Mouse (Mus musculus): ENCODE results near the gene Dydc1. TPM values are rescaled to one million over a fixed set of nuclear protein-coding genes. Genes with fewer than 3 reads are reported as not detected.

Gene Dydc1
- polyA plus RNA-seq, 1 experiment from 2014 or later, result not detected

DNA sequence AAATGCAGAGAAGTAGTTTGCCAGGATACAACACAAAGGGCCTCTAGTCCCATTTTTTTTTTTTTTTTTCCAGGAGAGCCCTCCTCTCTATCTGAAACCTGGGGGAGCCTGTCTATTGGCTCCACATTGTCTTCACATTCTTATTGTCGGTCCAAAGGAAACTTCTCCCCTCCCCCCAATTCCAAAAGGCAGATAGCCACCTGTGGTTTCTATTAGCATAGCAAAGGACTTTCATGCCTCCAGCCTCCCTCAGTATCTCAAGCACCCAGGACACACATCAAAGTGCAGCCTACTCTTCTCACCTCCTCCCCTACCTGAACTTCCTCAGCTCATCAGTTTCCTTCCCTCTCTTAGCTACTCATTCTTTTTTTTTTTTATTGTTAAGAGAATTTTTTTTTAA is 6.3 kb upstream of the Dydc1 start:
- WGBS, result 4% methylated on average over 1 of the region's 1 CpGs
- no peaks in the 10 kb centered on the region for H3K9me3 ChIP-seq
- no peak overlapping the region for H3K4me3 ChIP-seq
- H3K36me3 ChIP-seq, result no peaks in the 10 kb centered on the region
- H3K27ac ChIP-seq, result no peak overlapping the region
- no peak for DNase-seq (ENCODE audit: low spot score)
- H3K4me1 ChIP-seq, result peaks cover 9% of the 10 kb centered on the region
- H3K27me3 ChIP-seq (ENCODE audit: insufficient read depth, poor library complexity, severe bottlenecking), result no peaks in the 10 kb centered on the region

DNA sequence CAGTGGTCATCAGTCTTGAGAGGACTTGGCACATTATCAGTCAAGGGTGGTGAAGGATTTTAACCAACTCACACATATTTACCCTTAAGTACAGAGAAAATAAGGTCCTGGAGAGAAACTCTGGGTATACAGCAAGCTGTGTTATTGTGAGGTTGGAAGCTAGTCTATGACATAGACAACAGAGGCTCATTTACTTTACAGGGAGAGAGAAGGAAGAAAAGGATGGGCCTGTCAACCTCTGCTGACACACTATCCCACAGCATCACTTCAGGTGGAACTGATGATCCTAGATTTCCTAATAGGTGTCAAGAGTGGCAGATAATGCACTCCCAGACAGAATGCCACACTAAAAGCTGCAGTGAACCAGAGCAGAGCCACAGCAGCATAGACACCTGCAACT is 3.6 kb upstream of the Dydc1 start, which contains the start of gene Dydc2:
Gene Dydc2 (minus strand): TSS at position 101 of the 400 bp plus-strand sequence.
- Histone ChIP-seq H3K27ac (no peak within 1 kb of the TSS), H3K4me3 (no peak within 1 kb of the TSS), H3K27me3 (ENCODE audit: insufficient read depth, poor library complexity, severe bottlenecking) (no peaks in the 10 kb centered on the region), H3K4me1 (peaks cover 15% of the 10 kb centered on the region), H3K36me3 (no peaks in the 10 kb centered on the region), H3K9me3 (no peaks in the 10 kb centered on the region)
- no peak for DNase-seq (ENCODE audit: low spot score)

GRCm38 (mm10) chr14:41070343-41070742 is 2.4 kb upstream of the Dydc1 start:
- Histone ChIP-seq H3K4me3 (no peak overlapping the region), H3K27me3 (ENCODE audit: insufficient read depth, poor library complexity, severe bottlenecking) (no peaks in the 10 kb centered on the region)
- WGBS, result 70% methylated on average over 3 of the region's 3 CpGs

DNA sequence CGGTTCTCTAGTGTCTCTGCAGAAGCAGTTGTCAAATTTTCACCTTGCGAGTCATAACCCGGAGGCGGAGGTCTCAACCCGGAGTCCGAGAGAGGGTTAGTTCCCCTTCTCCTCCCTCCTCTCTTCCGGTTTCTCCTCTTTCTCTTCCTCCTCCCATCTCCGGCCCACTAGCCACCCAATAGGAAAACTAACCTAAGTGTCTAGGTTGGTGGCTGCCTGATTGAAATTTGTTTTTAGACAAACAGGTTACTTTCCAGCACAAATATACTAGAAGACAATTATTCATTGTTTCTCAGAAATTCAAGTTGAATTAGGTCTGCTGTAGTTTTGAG is 199 bp downstream of the Dydc1 start:
- no peaks in the 10 kb centered on the region for H3K9me3 ChIP-seq
- no peak overlapping the region for H3K27ac ChIP-seq
- no peak for DNase-seq (ENCODE audit: low spot score)
- H3K4me1 ChIP-seq, result 0 out of 2 replicates have a peak, but pooled peaks cover 5% of the 10 kb centered on the region
- no peaks in the 10 kb centered on the region for H3K27me3 ChIP-seq (ENCODE audit: insufficient read depth, poor library complexity, severe bottlenecking)
- H3K36me3 ChIP-seq, result no peaks in the 10 kb centered on the region
- H3K4me3 ChIP-seq, result peak overlapping the region; percentile 60
- 6% methylated on average over 8 of the region's 8 CpGs for WGBS

More at GRCm38 (mm10) chr14:41070343-41070742, 2.4 kb upstream of the Dydc1 start:
- no peak overlapping the region for H3K27ac ChIP-seq
- no peaks in the 10 kb centered on the region for H3K9me3 ChIP-seq
- no peaks in the 10 kb centered on the region for H3K36me3 ChIP-seq
- no peak for DNase-seq (ENCODE audit: low spot score)
- H3K4me1 ChIP-seq, result peaks cover 10% of the 10 kb centered on the region

DNA sequence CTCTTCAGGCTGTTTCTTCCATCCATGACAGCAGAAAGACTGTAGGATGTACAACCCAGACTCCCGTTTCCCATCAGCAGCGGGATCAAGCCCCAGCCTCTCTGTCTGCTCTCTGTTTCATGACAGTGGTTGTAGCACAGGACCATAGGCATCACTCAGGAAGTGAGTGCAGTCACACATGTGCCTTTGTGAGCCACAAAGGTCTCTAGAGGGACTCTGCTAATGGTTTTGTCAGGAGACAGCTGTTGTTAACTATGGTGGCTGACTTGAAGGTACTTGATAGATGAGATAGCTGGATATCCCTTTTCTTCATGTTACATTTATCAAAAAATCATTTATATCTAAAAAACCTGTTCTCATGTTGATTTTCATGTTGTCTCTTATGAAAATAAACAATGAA is 9.7 kb downstream of the Dydc1 start:
- H3K27ac ChIP-seq, result no peak overlapping the region
- H3K9me3 ChIP-seq, result no peaks in the 10 kb centered on the region
- no peak for DNase-seq (ENCODE audit: low spot score)
- 75% methylated on average over 2 of the region's 2 CpGs for WGBS
- H3K27me3 ChIP-seq (ENCODE audit: insufficient read depth, poor library complexity, severe bottlenecking), result no peaks in the 10 kb centered on the region
- H3K36me3 ChIP-seq, result no peaks in the 10 kb centered on the region
- no peak overlapping the region for H3K4me3 ChIP-seq
- peaks cover 4% of the 10 kb centered on the region; the same call in 1 of the 2 replicates for H3K4me1 ChIP-seq

- H3K27me3 ChIP-seq (ENCODE audit: insufficient read depth, poor library complexity, severe bottlenecking), result no peaks in the 10 kb centered on the region
- no peak overlapping the region for H3K4me3 ChIP-seq
- no peak for DNase-seq (ENCODE audit: low spot score)
- no peak overlapping the region for H3K27ac ChIP-seq
- no peaks in the 10 kb centered on the region for H3K36me3 ChIP-seq
- 72% methylated on average over 1 of the region's 1 CpGs for WGBS
- no peaks in the 10 kb centered on the region for H3K4me1 ChIP-seq
- H3K9me3 ChIP-seq, result no peaks in the 10 kb centered on the region
Measured at GRCm38 (mm10) chr14:41087509-41087908, 14.8 kb downstream of the Dydc1 start.

GRCm38 (mm10) chr14:41090777-41091176 is 18.1 kb downstream of the Dydc1 start:
- Histone ChIP-seq H3K4me1 (no peaks in the 10 kb centered on the region), H3K9me3 (no peaks in the 10 kb centered on the region), H3K36me3 (no peaks in the 10 kb centered on the region), H3K27me3 (ENCODE audit: insufficient read depth, poor library complexity, severe bottlenecking) (no peaks in the 10 kb centered on the region), H3K27ac (no peak overlapping the region), H3K4me3 (no peak overlapping the region)
- 37% methylated on average over 8 of the region's 8 CpGs for WGBS
- DNase-seq (ENCODE audit: low spot score), result no peak

DNA sequence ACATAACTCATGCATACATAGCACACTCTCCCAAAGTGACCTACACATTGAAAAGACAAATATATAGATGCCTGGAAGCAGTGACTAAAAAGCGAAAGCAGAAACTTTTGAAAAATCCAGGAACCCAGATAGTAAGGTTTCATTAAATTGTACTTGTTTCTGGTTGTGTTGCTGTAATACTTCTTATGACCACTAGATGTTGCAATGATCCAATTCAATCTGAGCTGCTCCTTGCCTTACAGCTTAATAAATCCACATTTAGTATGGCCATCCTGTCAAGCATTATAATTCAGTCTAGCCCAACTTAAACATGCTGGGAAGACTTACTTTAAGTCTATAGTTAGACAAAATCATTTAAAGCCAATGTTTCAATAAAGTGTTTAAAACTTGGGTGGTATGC is 21.4 kb downstream of the Dydc1 start:
- no peaks in the 10 kb centered on the region for H3K36me3 ChIP-seq
- H3K27ac ChIP-seq, result no peak overlapping the region
- WGBS, result 39% methylated on average over 1 of the region's 1 CpGs
- no peak overlapping the region for H3K4me3 ChIP-seq
- no peak for DNase-seq (ENCODE audit: low spot score)
- peaks cover 3% of the 10 kb centered on the region; the same call in 1 of the 2 replicates for H3K4me1 ChIP-seq
- no peaks in the 10 kb centered on the region for H3K9me3 ChIP-seq
- H3K27me3 ChIP-seq (ENCODE audit: insufficient read depth, poor library complexity, severe bottlenecking), result no peaks in the 10 kb centered on the region

GRCm38 (mm10) chr14:41096296-41096860 is 23.7 kb downstream of the Dydc1 start:
- 87% methylated on average over 3 of the region's 3 CpGs for WGBS
- Histone ChIP-seq H3K36me3 (no peaks in the 10 kb centered on the region), H3K4me3 (no peak overlapping the region), H3K27ac (no peak overlapping the region), H3K27me3 (ENCODE audit: insufficient read depth, poor library complexity, severe bottlenecking) (no peaks in the 10 kb centered on the region), H3K4me1 (peaks cover 3% of the 10 kb centered on the region; the same call in 1 of the 2 replicates), H3K9me3 (no peaks in the 10 kb centered on the region)
- DNase-seq (ENCODE audit: low spot score), result no peak

GRCm38 (mm10) chr14:41098726-41099125 is 26.0 kb downstream of the Dydc1 start:
- no peak overlapping the region for H3K4me3 ChIP-seq
- WGBS, result 82% methylated on average over 1 of the region's 1 CpGs
- no peaks in the 10 kb centered on the region for H3K27me3 ChIP-seq (ENCODE audit: insufficient read depth, poor library complexity, severe bottlenecking)
- peaks cover 3% of the 10 kb centered on the region; the same call in 1 of the 2 replicates for H3K4me1 ChIP-seq
- H3K9me3 ChIP-seq, result no peaks in the 10 kb centered on the region
- DNase-seq (ENCODE audit: low spot score), result no peak
- no peak overlapping the region for H3K27ac ChIP-seq
- no peaks in the 10 kb centered on the region for H3K36me3 ChIP-seq

GRCm38 (mm10) chr14:41100712-41101111 is 28.0 kb downstream of the Dydc1 start:
- Histone ChIP-seq H3K4me3 (no peak overlapping the region), H3K27ac (no peak overlapping the region), H3K4me1 (peaks cover 10% of the 10 kb centered on the region; the same call in 1 of the 2 replicates), H3K27me3 (ENCODE audit: insufficient read depth, poor library complexity, severe bottlenecking) (no peaks in the 10 kb centered on the region), H3K36me3 (no peaks in the 10 kb centered on the region), H3K9me3 (no peaks in the 10 kb centered on the region)
- 82% methylated on average over 3 of the region's 3 CpGs for WGBS
- no peak for DNase-seq (ENCODE audit: low spot score)

GRCm38 (mm10) chr14:41101242-41101641 is 28.5 kb downstream of the Dydc1 start:
- Histone ChIP-seq H3K9me3 (no peaks in the 10 kb centered on the region), H3K4me1 (peaks cover 10% of the 10 kb centered on the region; the same call in 1 of the 2 replicates), H3K4me3 (no peak overlapping the region), H3K36me3 (no peaks in the 10 kb centered on the region), H3K27ac (no peak overlapping the region), H3K27me3 (ENCODE audit: insufficient read depth, poor library complexity, severe bottlenecking) (no peaks in the 10 kb centered on the region)
- DNase-seq (ENCODE audit: low spot score), result no peak
- WGBS, result 76% methylated on average over 5 of the region's 5 CpGs

DNA sequence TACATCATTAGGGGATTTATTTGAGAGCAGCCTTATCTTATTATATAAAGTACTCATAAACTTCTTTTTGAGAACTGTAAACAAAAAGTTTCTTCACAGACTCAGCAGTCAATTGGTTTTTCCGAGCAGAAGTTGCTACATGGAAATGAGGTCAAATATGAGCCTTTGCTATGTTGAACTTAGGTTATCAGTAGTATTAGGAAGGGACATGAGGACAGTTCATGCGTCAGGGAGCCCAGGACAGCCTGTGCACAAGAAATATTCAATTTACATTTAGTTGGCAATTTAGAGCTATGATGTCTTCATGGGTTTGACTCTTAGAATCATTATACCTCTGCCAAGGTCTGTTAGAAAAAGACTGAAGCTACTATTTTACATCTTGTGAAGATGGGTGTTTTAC is 29.6 kb downstream of the Dydc1 start:
- Histone ChIP-seq H3K27me3 (ENCODE audit: insufficient read depth, poor library complexity, severe bottlenecking) (no peaks in the 10 kb centered on the region), H3K4me1 (peaks cover 10% of the 10 kb centered on the region; the same call in 1 of the 2 replicates), H3K4me3 (no peak overlapping the region), H3K27ac (no peak overlapping the region), H3K9me3 (no peaks in the 10 kb centered on the region), H3K36me3 (no peaks in the 10 kb centered on the region)
- no peak for DNase-seq (ENCODE audit: low spot score)
- WGBS, result 67% methylated on average over 2 of the region's 2 CpGs

Data from heart, embryonic 10.5 days (tissue).